Mouse (Mus musculus): ENCODE measurements around the gene Slc36a1.

- TF ChIP-seq CTCF (IDR thresholded peaks at IDR 0.05; ENCODE audit: low read depth, low read length) (no peak), GATA1 (IDR thresholded peaks at IDR 0.05; ENCODE audit: borderline replicate concordance, low read length) (no peak)
These were observed 57.9 kb downstream of the Slc36a1 start for GRCm38 (mm10) chr11:55262000-55262399.

All from G1E (cell line).